Comparison of ENCODE assay signal across 8 mouse cellular contexts in the genomic region with DNA sequence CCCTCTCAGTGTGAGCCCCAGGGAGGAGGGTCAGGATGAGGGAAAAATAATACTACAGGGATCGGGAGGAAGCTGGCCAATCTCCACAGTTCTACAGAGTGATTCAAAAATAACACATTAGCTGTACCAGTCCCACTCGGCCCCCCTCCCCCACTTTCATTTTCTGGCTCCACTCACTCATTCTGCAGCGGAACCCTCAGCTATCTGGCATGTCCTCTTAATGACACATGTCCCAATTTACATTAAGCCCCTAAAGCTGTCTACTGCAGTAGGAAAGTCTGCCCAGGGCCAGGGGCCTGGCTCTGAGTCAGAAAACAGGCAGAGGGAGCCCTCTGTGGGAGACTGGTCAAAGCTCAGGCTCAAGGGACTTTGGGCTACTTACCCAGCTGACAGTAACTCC. TPM values are rescaled to one million over a fixed set of nuclear protein-coding genes. Genes with fewer than 3 reads are reported as not detected.
DNase-seq lines count a peak whose midpoint lies in the region; ATAC-seq lines count a peak whose summit lies in the region.

No protein-coding gene starts in this region.

- peak; percentile 87 for DNase-seq in MN1 (ENCODE audit: low spot score)
- peak; percentile 47 for DNase-seq in hindbrain, embryonic 11.5 days (ENCODE audit: low spot score)
- peak; percentile 63 to 67 for DNase-seq in layer of hippocampus, adult 8-10 months (ENCODE audit: low spot score in 2 of 2)
- peak; percentile 77 for DNase-seq in midbrain, embryonic 14.5 days
- no peak for DNase-seq in spleen, adult 18-20 months

- H3K9ac ChIP-seq in forebrain, embryonic 16.5 days (replicated peaks; ENCODE audit: low read depth, low read length) = no peak overlapping the region
- no peak overlapping the region for H3K9ac ChIP-seq in hindbrain, embryonic 11.5 days (ENCODE audit: low read depth, low read length)
- H3K9ac ChIP-seq in midbrain, embryonic 14.5 days (replicated peaks; ENCODE audit: low read length) = no peak overlapping the region

- peak overlapping the region; percentile 61 for H3K27ac ChIP-seq in brown adipose tissue, adult 24 weeks (replicated peaks; ENCODE audit: low read depth, low read length)
- H3K27ac ChIP-seq in forebrain, embryonic 16.5 days (ENCODE audit: low read length) = peak overlapping the region; percentile 54
- peak overlapping the region; percentile 19; the same call in 1 of the 2 replicates for H3K27ac ChIP-seq in hindbrain, embryonic 11.5 days (ENCODE audit: low read depth, low read length)
- H3K27ac ChIP-seq in midbrain, embryonic 14.5 days (replicated peaks; ENCODE audit: low read depth, low read length) = peak overlapping the region; percentile 26

- H3K4me2 ChIP-seq in forebrain, embryonic 16.5 days (ENCODE audit: low read length) = peak overlapping the region; percentile 36
- H3K4me2 ChIP-seq in hindbrain, embryonic 11.5 days (replicated peaks; ENCODE audit: low read depth, low read length) = 0 out of 2 replicates have a peak overlapping the region, but pooled peaks have one; percentile 9
- peak overlapping the region; percentile 43 for H3K4me2 ChIP-seq in midbrain, embryonic 14.5 days (ENCODE audit: low read length)

- H3K4me3 ChIP-seq in brown adipose tissue, adult 24 weeks (ENCODE audit: insufficient read depth, low read depth, low read length) = peak overlapping the region; percentile 23
- no peak overlapping the region for H3K4me3 ChIP-seq in forebrain, embryonic 16.5 days (replicated peaks; ENCODE audit: low read length)
- no peak overlapping the region for H3K4me3 ChIP-seq in hindbrain, embryonic 11.5 days (ENCODE audit: low read depth, low read length)
- H3K4me3 ChIP-seq in midbrain, embryonic 14.5 days (replicated peaks; ENCODE audit: low read depth, low read length) = peak overlapping the region; percentile 2; the same call in 1 of the 2 replicates

- WGBS in forebrain, embryonic 16.5 days = 2% methylated on average over 3 of the region's 3 CpGs
- 10% methylated on average over 3 of the region's 3 CpGs for WGBS in hindbrain, embryonic 11.5 days
- 4% methylated on average over 3 of the region's 3 CpGs for whole genome bisulfite sequencing in midbrain, embryonic 14.5 days

- no peaks in the 10 kb centered on the region for H3K9me3 ChIP-seq in forebrain, embryonic 16.5 days (ENCODE audit: control insufficient read depth, low read length)
- no peaks in the 10 kb centered on the region for H3K9me3 ChIP-seq in hindbrain, embryonic 11.5 days (ENCODE audit: control insufficient read depth, low read length)
- H3K9me3 ChIP-seq in midbrain, embryonic 14.5 days (ENCODE audit: control insufficient read depth, low read length) = no peaks in the 10 kb centered on the region

- peak; percentile 45 for ATAC-seq in forebrain, embryonic 16.5 days
- peak; percentile 33; the same call in 1 of the 2 replicates for ATAC-seq in hindbrain, embryonic 11.5 days (ENCODE audit: low FRiP score)
- ATAC-seq in midbrain, embryonic 14.5 days (ENCODE audit: low FRiP score, low TSS enrichment) = peak; percentile 51
- no peak for ATAC-seq in monocyte, adult 5-6 weeks (replicated peaks; ENCODE audit: insufficient number of reproducible peaks, low FRiP score, low TSS enrichment, poor library complexity, severe bottlenecking)

- H3K27me3 ChIP-seq in forebrain, embryonic 16.5 days (replicated peaks; ENCODE audit: control insufficient read depth, insufficient read depth, low read length) = no peaks in the 10 kb centered on the region
- no peaks in the 10 kb centered on the region for H3K27me3 ChIP-seq in hindbrain, embryonic 11.5 days (ENCODE audit: control insufficient read depth, insufficient read depth, low read length)
- H3K27me3 ChIP-seq in midbrain, embryonic 14.5 days (ENCODE audit: control insufficient read depth, insufficient read depth, low read length) = no peaks in the 10 kb centered on the region

- H3K4me1 ChIP-seq in brown adipose tissue, adult 24 weeks (ENCODE audit: control insufficient read depth, insufficient read depth, insufficient read length, low read length) = peaks cover 33% of the 10 kb centered on the region
- peaks cover 68% of the 10 kb centered on the region for H3K4me1 ChIP-seq in forebrain, embryonic 16.5 days (replicated peaks; ENCODE audit: control insufficient read depth, insufficient read depth, low read length)
- peaks cover 13% of the 10 kb centered on the region for H3K4me1 ChIP-seq in hindbrain, embryonic 11.5 days (replicated peaks; ENCODE audit: control insufficient read depth, insufficient read depth, low read length)
- peaks cover 70% of the 10 kb centered on the region for H3K4me1 ChIP-seq in midbrain, embryonic 14.5 days (ENCODE audit: control insufficient read depth, insufficient read depth, low read length)

- no peaks in the 10 kb centered on the region for H3K36me3 ChIP-seq in forebrain, embryonic 16.5 days (ENCODE audit: control insufficient read depth, insufficient read depth)
- no peaks in the 10 kb centered on the region for H3K36me3 ChIP-seq in hindbrain, embryonic 11.5 days (ENCODE audit: control insufficient read depth, insufficient read depth, low read length)
- no peaks in the 10 kb centered on the region for H3K36me3 ChIP-seq in midbrain, embryonic 14.5 days (ENCODE audit: control insufficient read depth, insufficient read depth, low read length)

RNA-seq across cellular contexts. Expression of gene Cfap20, which starts 4.7 kb away (rescaled TPM):
- 17.2 and 22.0 TPM in 2 replicates for polyA plus RNA-seq in brown adipose tissue, adult 24 weeks (2012; ENCODE audit: insufficient read depth, insufficient read length, missing spikeins)
- 139 and 141 TPM in 2 replicates for polyA plus RNA-seq in forebrain, embryonic 16.5 days (2015; fragmentation: Nextera tagmentation; extraction: Ambion mirVana)
- 141 and 145 TPM in 2 replicates for polyA plus RNA-seq in hindbrain, embryonic 11.5 days (2014; fragmentation: Nextera tagmentation; extraction: Ambion mirVana)
- 10 to 100 TPM; 48.2 to 65.2 (median 54.6) TPM for total RNA-seq in layer of hippocampus, adult 8-10 months (2022)
- 133 TPM in 2 replicates for polyA plus RNA-seq in midbrain, embryonic 14.5 days (2014; fragmentation: Nextera tagmentation; extraction: Ambion mirVana)
- 27.0 to 52.7 TPM (median 36.3 TPM) in 3 replicates for total RNA-seq in monocyte, adult 5-6 weeks (2017)

RNA-seq across cellular contexts. Expression of gene Csnk2a2, which starts 59.9 kb away (rescaled TPM):
- 23.4 and 32.7 TPM in 2 replicates for polyA plus RNA-seq in brown adipose tissue, adult 24 weeks (2012; ENCODE audit: insufficient read depth, insufficient read length, missing spikeins)
- 10.3 and 11.0 TPM in 2 replicates for polyA plus RNA-seq in forebrain, embryonic 16.5 days (2015; fragmentation: Nextera tagmentation; extraction: Ambion mirVana)
- polyA plus RNA-seq in hindbrain, embryonic 11.5 days (2014; fragmentation: Nextera tagmentation; extraction: Ambion mirVana) = 14.2 and 19.1 TPM in 2 replicates
- 10 to 100 TPM; 61.1 to 82.5 (median 70.6) TPM for total RNA-seq in layer of hippocampus, adult 8-10 months (2022)
- 18.8 and 19.1 TPM in 2 replicates for polyA plus RNA-seq in midbrain, embryonic 14.5 days (2014; fragmentation: Nextera tagmentation; extraction: Ambion mirVana)
- 16.8 to 25.0 TPM (median 22.7 TPM) in 3 replicates for total RNA-seq in monocyte, adult 5-6 weeks (2017)

Comparison
In these comparisons a context has a peak if more than half of its experiments do, and no peak if none do; other contexts are left out.
1. DNase-seq: peak in MN1 (single experiment), hindbrain, embryonic 11.5 days (single experiment), layer of hippocampus, adult 8-10 months (2 of 2) and midbrain, embryonic 14.5 days (single experiment); none in spleen, adult 18-20 months (0 of 2).
2. H3K4me3 ChIP-seq: peak in brown adipose tissue, adult 24 weeks (single experiment) and midbrain, embryonic 14.5 days (single experiment); none in forebrain, embryonic 16.5 days (single experiment) and hindbrain, embryonic 11.5 days (single experiment).
3. Peak in every context shown above with its lines, with median percentiles within 50 percentile points of each other: H3K27ac ChIP-seq and H3K4me2 ChIP-seq.